Mouse (Mus musculus) mature B cell (primary cell): ENCODE measurements around the gene Sept9.

Source experiments
- in situ Hi-C: fragments of 300-500 bp; cut with MboI; formaldehyde crosslinking; loops from 2 replicates; pipeline ENCODE4 v1.14.3; 2019

The Sept9 gene

GRCm38 (mm10) chr11:117199282-117200175 lies at the start of gene Sept9:
Gene Sept9, plus strand, starts transcription at chr11:117199661.
- in situ Hi-C loops = no loop called here

DNA sequence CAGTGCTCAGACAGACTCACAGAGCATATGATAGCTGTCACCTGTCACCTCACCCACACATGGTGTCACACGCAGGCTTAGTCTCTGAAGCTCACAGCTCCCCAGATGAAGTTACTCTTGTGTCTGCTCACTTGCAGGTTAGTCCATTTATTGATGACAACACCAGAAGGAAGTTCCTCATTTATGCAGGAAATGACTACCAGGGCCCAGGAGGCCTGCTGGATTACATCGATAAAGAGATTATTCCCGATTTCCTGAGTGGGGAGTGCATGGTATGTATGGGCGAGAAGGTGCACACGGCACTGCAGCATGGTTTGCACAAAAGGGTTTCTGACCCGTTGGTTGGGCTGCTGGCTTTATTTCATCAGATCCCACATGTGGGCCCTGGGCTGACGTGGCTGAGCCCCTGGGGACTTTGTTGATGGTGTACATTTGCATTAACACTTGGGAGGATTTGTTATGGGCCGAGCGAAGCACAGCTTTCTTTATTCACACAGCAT lies 48.9 kb upstream of the Sept9 start:
- in situ Hi-C loops = no loop called here

- in situ Hi-C loops = no loop called here
These were observed 48.0 kb upstream of the Sept9 start for GRCm38 (mm10) chr11:117151461-117151860.

DNA sequence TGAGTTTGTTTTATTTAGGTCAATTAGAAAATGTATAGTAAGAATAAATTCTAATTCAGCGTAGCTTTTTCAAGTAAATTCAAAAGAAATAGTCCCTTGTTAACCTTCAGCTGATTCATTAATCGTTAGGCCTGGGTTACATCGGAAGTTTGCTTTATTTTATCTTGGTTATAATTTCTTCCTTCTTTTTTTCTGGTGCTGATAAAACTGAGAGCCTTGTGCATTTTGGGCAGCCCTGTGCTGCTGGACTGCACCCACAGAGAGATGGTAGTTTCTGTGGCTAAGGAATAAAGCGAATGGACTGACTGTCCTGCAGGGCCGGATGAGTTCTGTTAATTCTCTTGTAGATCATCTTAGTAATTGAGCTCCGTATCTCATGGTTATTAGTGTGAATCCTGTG lies 46.9 kb upstream of the Sept9 start:
- in situ Hi-C loops = no loop called here

GRCm38 (mm10) chr11:117153553-117153952 lies 45.9 kb upstream of the Sept9 start:
- in situ Hi-C loops = no loop called here

DNA sequence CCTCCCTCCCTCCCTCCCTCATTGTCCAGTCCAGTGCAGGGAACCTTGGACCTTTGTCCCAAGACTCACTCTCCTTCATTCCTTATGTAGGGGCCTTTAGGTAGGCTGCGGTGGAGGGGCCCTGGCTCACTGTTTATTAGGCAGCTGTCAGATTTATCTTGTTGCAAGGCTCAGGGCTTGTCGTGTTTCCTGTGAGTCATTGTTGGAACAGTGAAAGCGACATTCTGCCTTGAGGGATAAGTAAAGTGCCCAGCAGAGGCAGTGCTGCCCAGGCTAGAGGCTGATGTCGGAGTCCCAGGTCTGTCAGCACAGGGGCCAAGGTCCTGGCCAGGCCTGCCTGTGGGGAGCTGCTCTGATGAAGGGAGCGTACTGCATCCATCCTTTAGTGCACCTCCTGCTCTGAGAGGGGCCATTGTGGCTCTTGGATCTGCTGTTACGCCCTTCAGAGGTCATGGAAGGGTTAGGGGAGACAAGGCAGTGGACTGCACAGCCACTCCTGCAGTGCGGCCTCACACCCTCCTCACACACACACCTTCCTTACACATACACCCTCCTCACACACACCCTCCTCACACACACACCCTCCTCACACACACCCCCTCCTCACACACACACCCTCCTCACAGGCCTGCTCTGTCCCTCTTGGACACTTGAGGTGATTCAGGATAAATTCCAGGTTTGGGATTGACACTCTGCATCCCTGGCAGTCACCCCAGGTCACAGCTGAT lies 45.2 kb upstream of the Sept9 start:
- in situ Hi-C loops = no loop called here

DNA sequence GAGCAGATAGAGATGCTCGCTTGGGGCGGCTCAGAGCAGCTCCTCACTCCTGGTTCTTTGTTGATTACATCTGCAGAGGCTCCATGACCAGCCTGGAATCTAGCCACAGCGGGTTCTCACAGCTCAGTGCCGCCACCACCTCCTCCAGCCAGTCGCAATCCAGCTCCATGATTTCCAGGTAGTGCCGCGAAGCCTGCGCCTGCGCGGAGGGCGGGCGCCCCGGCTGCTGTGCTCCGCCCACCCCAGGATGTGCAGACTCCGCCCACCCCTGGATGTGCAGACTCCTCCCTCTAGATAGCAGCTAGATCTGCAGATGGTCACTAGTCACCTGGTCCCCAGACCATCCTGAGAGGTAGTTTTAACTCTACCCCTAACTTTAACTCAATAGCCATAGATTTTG lies 42.7 kb upstream of the Sept9 start:
- in situ Hi-C loops = no loop called here

DNA sequence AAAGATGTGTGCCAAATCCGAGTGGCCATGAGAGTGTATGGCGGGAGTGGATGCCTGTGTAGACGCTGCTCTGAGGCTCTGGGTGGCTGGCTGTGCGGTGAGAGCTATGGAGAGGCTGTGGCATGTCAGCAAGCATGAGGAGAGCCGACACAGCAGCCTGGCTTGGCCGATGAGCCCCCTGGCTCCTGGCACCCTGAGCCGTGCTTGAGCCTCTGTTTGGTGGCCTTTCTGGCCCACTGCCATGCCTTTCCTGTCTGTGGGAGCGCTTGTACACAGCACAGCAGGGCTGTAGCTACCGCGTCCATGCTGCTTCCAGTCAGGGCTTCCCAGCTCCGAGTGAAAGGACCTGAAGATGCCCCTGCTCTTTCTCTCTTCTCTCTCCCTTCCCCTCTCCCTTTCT lies 41.1 kb upstream of the Sept9 start:
- in situ Hi-C loops = no loop called here

DNA sequence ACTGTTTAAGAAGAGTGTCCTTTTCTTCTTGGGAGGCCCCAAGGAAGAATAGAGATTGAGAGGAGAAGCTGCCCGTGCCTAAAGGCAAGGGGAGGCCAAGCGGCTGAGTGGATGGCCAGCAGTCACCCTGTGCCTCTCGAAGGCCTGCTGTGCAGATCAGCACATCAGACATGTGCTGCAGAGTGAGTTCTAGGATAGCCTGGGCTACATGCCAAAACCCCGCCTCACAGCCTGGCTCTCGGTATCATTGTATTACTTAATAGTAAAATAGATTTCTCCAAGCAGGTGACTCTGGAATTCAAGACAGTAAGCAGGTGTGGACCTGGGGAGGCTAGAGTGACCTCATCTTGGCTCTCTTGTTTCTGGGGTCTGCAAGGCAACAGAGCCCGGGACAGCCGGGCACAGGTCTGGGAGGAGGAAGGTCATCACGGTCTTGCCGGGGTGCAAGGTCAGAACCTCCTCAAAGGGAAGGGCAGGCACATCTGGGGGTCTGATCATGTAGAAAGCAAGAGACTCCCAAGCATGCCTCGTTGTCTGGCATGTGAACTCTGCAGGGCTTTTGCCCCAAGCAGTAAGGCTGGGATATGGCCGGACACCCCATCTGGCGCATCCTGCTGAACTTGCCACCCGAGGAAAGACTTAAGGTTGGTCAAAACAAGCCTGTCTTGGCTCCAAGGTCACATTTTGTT lies 40.1 kb upstream of the Sept9 start:
- in situ Hi-C loops = no loop called here

DNA sequence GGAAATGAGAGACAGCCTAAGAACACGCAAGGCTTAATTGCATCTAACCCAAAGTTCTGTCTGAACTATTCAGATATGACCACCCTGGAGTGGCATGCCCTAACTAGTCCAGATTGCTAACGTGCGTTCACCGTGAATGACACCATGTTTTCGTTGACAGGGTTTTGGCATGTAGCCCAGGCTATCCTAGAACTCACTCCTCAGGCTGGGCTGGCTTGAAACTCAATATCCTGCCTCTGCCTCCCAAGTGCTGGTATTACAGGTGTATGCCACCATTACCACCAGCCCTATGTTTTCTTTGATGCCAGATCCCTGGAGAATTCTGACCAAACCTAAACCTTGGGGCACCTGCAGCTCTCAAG lies 39.5 kb upstream of the Sept9 start:
- in situ Hi-C loops = no loop called here

DNA sequence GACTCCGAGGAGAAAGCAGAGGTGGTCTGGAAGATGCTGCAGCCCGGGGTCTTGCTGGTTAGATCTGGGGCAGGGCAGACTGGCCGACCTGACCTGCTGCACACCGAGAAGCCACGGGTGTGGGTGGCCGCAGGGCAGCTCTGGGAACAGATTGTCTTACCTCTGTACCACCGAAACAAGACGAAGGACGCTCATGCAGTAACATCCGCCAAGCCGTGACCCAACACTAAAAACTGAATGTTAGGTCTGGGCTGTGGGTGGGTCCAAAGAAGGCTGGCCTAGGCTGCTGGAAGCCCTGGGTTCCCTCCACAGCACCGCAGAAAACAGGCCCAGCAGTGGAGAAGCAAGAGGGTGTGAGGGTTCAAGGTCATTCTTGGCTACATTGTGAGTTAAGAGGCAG lies 38.7 kb upstream of the Sept9 start:
- in situ Hi-C loops = no loop called here

- in situ Hi-C loops = no loop called here
These were observed 37.9 kb upstream of the Sept9 start for GRCm38 (mm10) chr11:117161574-117161973.

- in situ Hi-C loops = no loop called here
These were observed 36.4 kb upstream of the Sept9 start for GRCm38 (mm10) chr11:117163098-117163497.

GRCm38 (mm10) chr11:117163771-117164170 lies 35.7 kb upstream of the Sept9 start:
- in situ Hi-C loops = no loop called here

DNA sequence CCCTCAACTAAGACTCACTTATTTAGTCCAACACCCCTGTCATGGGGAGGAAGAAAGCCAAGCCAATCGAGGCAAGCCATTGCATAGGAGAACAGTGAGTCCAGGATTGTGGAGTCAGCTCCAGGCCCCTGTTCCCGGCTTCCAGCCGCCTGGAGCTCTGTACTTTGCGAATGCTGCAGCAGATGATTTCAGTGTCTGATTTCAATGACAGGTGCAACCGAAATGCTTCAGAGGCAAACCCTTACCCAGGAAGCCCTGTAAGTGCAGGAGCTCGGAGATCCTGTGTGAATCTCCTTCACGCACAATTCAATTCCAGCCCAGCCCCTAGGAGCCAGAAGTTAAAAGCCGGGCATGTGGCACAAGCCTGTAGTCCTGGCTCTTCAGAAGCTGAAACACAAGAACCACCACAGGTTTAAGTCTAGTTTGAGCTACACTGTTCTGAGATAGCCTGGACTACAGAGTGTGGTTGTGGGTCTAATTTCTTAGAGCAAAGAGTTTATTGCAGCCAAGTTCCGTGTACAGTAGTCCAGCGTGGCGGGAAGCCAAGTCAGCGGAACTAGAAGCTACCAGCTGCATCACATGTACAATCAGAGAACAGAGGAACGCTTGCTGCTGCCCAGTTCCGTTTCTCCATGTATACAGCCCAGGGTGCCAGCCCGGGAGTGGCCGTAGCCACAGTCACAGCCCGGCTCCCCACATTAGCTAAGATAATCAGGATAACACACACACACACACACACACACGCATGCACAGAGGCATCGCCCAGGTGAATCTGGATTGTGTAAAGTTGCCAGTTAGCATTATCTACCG lies 31.0 kb upstream of the Sept9 start:
- in situ Hi-C loops = no loop called here

- in situ Hi-C loops = no loop called here
These were observed 30.3 kb upstream of the Sept9 start for GRCm38 (mm10) chr11:117169088-117169635.

- in situ Hi-C loops = no loop called here
These were observed 29.5 kb upstream of the Sept9 start for GRCm38 (mm10) chr11:117169801-117170565.

DNA sequence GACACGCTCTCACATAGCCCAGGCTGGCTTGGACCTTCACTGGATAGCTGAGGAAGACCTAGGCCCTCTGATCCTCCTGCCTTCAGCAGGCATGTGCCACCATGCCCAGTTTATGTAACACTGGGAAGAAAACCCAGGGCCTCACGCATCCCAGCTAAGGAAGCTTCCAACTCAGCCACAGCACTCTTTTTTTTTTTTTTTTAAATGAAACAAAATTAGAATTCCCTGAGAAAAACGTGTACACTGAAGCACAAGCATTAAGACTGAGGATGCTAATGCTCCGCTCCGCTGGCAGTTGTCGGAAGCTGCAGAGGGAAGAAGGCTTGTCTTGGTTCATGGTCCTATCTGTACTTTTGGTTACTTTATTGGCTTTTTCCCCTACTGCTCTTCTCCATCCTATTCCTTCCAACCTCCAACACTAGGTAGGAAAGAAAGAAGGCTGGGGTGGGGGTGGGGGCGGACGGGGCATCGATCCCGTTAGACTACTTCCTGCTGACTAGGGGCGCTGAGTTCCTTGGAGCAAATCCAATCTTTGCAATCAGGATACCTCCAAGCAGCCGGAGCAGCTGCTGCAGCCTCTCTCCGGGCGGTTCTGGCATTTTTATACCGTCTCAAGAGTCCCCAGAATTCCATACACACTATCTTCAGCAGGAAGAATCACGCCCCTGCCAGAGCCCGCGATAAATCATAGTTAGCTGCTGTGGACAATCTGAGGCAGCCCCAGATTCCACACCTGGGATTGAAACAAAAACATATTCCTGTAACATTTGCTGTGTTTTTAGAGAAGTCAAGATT lies 25.2 kb upstream of the Sept9 start:
- in situ Hi-C loops = no loop called here

DNA sequence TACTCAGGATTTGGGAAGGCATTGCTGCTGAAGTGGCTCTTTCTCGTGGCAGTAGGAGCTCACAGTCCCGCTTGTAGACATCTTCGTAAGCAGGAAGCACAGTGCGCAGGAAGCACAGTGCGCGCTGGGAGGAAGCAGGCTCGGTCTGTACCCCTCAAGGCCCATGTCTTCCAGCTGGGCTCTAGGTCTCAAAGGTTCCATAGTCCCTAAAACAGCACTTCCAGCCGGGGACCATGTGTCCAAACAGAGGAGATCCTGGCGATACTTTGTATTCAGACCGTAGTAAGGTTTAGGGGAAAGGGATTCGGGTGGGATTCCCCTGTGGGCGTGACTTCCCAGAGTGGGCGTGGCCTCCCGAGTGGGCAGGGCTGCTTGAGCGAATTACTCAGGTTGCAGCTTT lies 24.5 kb upstream of the Sept9 start:
- in situ Hi-C loops = loop anchor here (5.0 kb wide), 1 partner anchor 113 kb away; no protein-coding TSS in a partner anchor

DNA sequence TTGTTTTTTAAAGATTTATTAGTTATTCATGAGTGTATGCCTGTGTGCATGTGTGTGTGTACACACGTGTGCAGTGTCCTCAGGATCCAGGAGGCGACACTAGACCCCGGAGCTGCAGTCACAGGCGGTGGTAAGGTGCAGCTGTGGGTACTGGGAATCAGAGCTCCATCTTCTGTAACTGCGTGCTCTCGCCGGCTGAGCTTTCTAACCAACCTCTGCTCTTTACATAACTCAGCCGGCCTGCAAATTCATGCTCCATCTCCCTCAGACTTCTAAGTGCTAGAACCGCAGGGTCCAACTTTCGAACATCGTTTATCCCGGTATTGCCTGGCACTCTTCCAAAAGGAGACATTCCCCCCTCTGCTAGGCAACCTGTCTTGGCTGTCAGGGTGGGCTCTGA lies 24.0 kb upstream of the Sept9 start:
- in situ Hi-C loops = loop anchor here (5.0 kb wide), 1 partner anchor 113 kb away; no protein-coding TSS in a partner anchor
